Mouse (Mus musculus) cortical plate, adult 2 months (tissue): ENCODE results near the gene Col23a1.

Experiments used
- CTCF ChIP-seq: fragments of 200-500 bp; IDR thresholded peaks from 2 replicates; pipeline ENCODE4 v1.5.1; 2011; ENCODE audit warnings: mild to moderate bottlenecking, control low read depth, low read length; ENCODE audit not compliant: insufficient read depth; ENCODE audit errors: extremely low read depth
- POLR2A ChIP-seq: fragments of 200-500 bp; IDR thresholded peaks from 2 replicates; pipeline ENCODE4 v1.6.1; 2011; ENCODE audit warnings: mild to moderate bottlenecking, low read length, control low read depth; ENCODE audit not compliant: insufficient read depth; ENCODE audit errors: extremely low read depth

- TF ChIP-seq CTCF: no peak
- TF ChIP-seq POLR2A: no peak
Observed at GRCm38 (mm10) chr11:51513019-51513418, 223.3 kb downstream of the Col23a1 start.
